Mouse (Mus musculus) megakaryocyte, embryonic 14.5 days (primary cell): Measurements from ENCODE around the gene Gm21454. TPM values are rescaled to one million over a fixed set of nuclear protein-coding genes. Genes with fewer than 3 reads are reported as not detected.
"Not testable (repeated sequence)": the region's sequence is repeated elsewhere in the genome, so short reads cannot be mapped to it uniquely, and the experiment has no call there.

Experiments
- H3K27me3 ChIP-seq: replicated peaks from 2 replicates; pipeline ENCODE3; 2012; ENCODE audit warnings: inconsistent platforms
- H3K36me3 ChIP-seq: replicated peaks from 2 replicates; pipeline ENCODE3; 2012; ENCODE audit warnings: low read length, inconsistent platforms, mixed read lengths
- H3K4me1 ChIP-seq: 2 replicates; pipeline ENCODE4 v1.6.1; 2012; ENCODE audit warnings: inconsistent platforms
- H3K4me3 ChIP-seq: replicated peaks from 2 replicates; pipeline ENCODE3; 2012; ENCODE audit warnings: moderate library complexity, mild to moderate bottlenecking, inconsistent platforms
- H3K9me3 ChIP-seq: 2 replicates; pipeline ENCODE4 v1.6.1; 2012; ENCODE audit warnings: inconsistent platforms
- polyA plus RNA-seq: library from polyadenylated mRNA; stranded (reverse); fragments of >175 nt; gene quantifications from 2 replicates; pipeline ENCODE4 v1.2.3, GENCODE M21; 2012; ENCODE audit warnings: low replicate concordance; ENCODE audit not compliant: insufficient read depth

The Gm21454 gene
- not detected in 2 replicates for polyA plus RNA-seq

DNA sequence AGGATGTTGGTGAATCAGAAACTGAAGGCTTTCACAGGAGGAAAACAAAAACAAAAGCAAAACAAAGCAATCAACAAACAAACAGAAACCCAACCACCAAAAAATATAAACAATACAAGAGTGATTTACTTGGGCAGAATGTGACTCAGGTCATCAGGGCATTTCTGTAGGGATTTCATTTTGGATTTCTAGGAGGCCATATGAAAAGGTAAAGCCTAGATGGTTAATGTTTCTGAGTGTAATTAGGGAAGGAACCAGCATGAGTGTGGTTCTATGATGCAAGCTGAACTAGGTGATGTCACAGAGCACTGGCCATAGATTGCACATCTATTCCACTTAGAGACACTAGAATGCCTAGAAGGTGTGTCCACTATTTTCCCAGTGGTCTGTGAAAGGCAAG lies at the start of gene Gm21454, which contains the start of gene Gm21440:
TSS of gene Gm21454 (plus strand) at position 352 of the 400 bp plus-strand sequence.
TSS of gene Gm21440 (plus strand) at position 301 of the 400 bp plus-strand sequence.
- not testable (repeated sequence) for H3K4me3 ChIP-seq, H3K4me1 ChIP-seq, H3K9me3 ChIP-seq, H3K36me3 ChIP-seq, H3K27me3 ChIP-seq

DNA sequence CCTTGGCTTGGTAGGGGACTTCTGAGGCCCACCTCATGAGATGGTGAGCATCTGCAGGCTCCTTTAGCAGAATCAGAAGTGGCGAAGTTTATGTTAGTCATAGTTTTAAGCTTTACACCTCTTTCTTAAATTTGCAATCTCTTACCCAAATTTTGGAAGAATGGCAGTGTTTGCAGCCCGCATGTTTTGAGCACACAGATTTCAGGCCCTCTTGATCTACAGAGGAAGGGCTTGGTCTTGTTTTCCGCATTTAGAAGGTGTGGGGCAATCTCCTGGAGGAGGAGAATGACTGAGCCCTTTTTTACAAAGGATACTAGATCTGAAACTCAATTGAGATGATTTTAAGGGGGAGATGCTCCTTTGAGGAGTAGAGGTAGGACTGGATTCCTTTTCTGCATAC lies 28.4 kb upstream of the Gm21454 start, which contains the start of gene Gm21828:
TSS of gene Gm21828 (minus strand) at position 101 of the 400 bp plus-strand sequence.
- not testable (repeated sequence) for H3K9me3 ChIP-seq, H3K27me3 ChIP-seq, H3K4me1 ChIP-seq, H3K4me3 ChIP-seq, H3K36me3 ChIP-seq

DNA sequence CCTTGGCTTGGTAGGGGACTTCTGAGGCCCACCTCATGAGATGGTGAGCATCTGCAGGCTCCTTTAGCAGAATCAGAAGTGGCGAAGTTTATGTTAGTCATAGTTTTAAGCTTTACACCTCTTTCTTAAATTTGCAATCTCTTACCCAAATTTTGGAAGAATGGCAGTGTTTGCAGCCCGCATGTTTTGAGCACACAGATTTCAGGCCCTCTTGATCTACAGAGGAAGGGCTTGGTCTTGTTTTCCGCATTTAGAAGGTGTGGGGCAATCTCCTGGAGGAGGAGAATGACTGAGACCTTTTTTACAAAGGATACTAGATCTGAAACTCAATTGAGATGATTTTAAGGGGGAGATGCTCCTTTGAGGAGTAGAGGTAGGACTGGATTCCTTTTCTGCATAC lies 96.7 kb downstream of the Gm21454 start, which contains the start of gene Gm21725:
TSS of gene Gm21725 (minus strand) at position 101 of the 400 bp plus-strand sequence.
- H3K4me1 ChIP-seq, result not testable (repeated sequence)

More for the DNA sequence above, 96.7 kb downstream of the Gm21454 start, which contains the start of gene Gm21725:
- H3K9me3 ChIP-seq, H3K4me3 ChIP-seq, H3K27me3 ChIP-seq, H3K36me3 ChIP-seq: not testable (repeated sequence)

Other genes with a start within 250 kb of the Gm21454 start
- gene Gm20807, start 209.6 kb upstream of the Gm21454 start, polyA plus RNA-seq, result not detected in 2 replicates
- not detected in 2 replicates for gene Gm21891, start 119.0 kb upstream of the Gm21454 start, polyA plus RNA-seq
- gene Gm21425, start 90.5 kb upstream of the Gm21454 start, polyA plus RNA-seq, result not detected in 2 replicates
- not detected in 2 replicates for gene Gm21828, start 28.5 kb upstream of the Gm21454 start, polyA plus RNA-seq
- gene Gm21440, start 51 bp upstream of the Gm21454 start, polyA plus RNA-seq, result not detected in 2 replicates
- gene Gm21725, start 96.6 kb downstream of the Gm21454 start, polyA plus RNA-seq, result not detected in 2 replicates
- gene Gm21866, start 213.1 kb downstream of the Gm21454 start, polyA plus RNA-seq, result not detected in 2 replicates
- not detected in 2 replicates for gene Gm20773, start 241.6 kb downstream of the Gm21454 start, polyA plus RNA-seq